Mouse (Mus musculus): ENCODE results near the gene Nfasc.

Gene Nfasc

DNA sequence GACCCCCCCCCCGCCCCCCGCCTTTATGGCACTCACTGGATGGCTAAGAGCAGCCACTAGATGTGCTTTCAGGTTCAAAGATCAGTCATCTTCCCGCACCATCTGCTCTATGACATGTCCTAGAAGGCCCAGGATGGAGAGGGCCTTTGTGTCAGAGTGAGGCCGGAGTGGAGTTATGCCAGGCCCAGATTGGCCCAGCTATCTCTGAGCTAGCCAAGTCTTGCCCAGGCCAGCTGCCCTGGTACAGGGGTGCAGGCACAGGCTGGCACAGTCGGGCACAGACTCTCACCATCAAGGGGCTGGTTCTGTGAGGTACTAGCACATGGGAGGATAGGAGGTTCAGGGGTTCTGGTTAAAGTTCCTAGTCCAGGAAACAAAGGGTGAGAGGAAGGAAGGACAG lies 203.9 kb downstream of the Nfasc start:
- DNase-seq = no peak

DNA sequence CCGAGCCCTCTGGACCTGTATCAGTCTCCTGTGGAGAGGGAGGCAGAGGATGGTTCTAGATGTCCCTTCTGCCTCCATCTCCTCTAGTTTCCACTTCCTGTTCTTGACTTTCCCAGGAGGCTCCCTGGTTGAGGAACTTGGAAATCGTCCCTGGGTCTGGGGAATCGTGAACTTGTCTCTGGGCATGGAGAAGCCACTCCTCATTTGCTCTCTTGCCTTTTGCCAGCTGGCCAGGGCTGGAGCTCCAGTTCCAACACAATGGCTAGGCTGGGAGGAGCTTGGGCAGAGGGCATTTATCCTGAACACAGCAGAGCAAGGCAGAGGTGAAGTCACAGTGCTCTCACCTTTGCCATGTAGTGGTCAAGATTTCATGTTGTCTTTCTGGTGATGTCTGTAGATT lies 205.2 kb downstream of the Nfasc start:
- DNase-seq = no peak

DNA sequence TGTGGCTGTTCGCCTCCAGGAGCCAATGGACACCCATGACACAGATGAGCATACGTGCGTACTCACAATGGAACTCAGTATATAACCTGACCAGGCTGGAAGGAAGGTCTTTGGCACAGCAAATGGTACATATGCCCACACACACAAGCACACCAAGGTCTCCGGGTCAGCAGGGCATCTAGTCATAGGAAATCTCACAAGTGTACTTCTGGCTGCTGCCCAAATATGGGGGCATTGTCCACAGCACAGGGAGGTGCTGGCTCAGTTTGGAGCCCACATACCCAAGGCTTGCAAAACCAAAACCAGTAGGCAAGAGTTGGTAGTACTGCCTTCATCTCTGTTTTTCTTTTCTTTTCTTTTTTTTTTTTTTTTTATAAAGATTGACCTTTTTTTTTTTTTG lies 206.1 kb downstream of the Nfasc start:
- DNase-seq = no peak

DNA sequence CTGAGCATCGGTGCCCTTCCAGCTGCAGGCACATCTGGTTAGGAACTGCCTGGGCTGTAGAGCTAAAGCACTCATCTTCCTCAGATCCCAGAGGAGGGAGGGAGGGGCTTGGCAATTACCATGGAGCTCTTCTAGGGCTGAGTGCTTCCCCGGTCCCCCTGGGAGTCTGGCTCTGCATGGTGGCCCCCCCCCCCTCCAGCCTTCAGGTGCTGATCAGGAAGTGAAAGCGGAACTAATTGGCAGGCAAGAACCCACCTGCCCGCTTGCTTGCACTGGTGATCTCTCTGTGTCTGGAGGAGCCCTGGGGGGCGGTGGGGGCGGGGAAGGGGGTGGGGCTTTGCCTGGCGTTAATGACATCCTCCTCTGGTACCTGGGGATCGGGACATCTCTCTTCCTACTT lies 207.8 kb downstream of the Nfasc start:
- no peak for DNase-seq

DNA sequence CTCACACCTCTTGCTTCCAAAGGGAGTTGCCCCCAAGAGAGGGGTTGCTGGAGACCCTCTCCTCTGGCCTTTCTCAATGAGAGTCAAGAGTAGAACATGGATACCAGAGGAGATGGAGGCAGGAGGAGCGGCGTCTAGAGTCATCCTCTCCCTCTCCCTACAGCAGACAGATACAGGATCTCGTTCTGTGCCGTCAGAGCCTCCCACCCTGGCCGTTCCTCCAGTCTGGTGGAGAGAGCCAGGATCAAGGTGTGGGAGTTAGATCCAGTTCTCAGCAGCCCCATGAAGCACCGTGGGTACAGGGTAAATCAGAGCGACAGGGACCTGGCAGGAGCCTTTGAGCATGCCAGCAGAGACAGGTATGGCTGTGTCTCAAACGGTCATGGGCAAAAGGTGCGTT lies 209.1 kb downstream of the Nfasc start:
- no peak for DNase-seq

DNA sequence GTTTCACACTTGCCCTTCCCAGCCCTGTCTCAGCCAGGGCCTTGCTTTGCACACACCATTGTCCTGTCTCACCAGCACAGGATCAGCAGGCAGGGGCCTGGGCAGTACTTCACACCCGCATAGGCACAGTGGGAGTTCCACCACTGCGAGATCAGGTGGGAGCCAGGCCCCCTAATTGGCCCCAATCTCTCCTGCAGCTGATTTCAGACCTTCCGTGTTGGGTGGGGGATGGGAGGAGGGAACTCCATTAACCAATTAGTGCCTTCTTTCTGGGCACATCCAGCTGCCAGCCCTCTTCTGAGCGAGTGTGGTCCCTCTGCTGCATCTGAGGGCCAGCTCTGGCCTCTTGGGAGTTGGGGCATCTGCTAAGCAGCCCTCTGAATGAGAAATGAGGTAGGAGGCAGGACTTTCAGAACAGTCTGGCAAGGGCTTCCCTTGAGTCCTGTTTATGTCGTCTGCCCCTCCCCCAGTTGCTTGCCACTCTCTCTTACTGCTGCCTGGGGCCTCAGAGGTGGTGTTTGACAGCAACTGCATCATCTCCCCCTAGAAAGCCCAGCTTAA lies 210.9 kb downstream of the Nfasc start:
- no peak for DNase-seq

DNA sequence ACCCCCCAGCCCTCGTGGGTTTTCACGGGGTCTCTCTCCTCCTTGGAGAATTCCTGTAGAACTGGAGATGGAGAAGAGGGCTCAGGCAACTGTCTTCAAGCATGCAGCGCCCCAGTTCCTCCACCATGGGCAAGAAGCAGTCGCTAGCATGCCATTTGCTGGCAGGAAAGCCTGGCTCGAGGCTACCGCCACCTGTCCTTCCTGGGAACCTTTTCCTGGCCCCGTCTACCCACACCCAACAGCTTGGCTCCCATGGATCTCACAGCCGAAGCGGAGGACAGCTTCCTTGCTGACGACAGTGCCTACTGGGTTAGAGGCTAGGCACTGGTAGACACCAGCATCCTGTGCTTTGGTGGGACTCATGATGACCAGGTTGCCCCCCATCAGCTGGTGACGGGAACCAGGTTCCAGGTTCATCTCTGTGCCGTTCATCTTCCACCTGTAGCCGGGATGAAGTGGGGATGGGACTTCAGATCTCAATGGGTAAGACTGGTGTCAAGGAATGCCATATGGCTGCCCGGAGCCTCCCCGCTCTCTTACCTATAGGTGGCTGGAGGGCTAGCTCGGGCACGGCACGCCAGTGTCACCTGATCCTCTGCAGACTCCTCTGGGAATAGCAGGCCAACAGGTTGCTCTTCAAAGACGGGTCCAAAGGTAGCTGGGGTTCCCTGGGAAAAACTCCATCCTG lies 212.8 kb downstream of the Nfasc start:
- DNase-seq = no peak

DNA sequence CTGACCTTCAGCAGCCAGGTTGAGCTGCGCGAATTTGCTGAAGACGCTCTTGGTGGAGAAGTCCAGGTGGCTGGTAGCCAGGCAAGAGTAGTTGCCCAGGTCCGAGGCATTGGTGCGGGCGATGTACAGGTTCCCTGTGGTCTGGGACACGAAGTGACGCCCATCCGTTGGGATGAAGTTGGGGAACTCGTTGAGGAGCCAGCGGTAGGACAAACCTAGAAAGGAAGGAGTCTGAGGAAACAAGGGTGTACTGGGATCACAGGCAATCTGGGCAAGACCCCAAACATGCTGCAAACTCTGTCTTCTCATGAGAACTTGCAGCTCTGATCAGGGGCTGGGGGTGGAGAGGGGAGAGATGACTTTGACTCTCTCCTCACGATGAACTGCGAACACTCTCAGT lies 213.5 kb downstream of the Nfasc start:
- DNase-seq = no peak

DNA sequence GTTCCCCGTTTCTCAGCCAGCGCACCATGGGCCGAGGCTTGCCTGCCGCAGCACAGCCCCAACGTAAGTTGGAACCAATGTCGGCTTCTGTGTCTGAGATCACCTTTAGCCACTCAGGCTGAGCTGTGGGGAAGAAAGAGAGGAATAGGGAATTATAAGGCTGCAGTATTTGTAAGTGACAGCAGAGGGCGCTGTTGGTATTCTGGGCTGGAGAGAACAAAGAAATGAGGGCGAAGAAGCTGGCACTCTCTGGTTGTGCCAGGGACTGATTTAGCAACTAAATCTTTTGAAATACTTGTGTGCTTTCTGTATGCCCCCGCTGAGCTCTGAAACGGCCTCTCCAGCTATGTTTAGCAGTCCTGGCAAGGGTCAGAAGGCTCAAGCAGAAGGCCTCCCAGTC lies 215.8 kb downstream of the Nfasc start:
- peak; percentile 68 for DNase-seq

DNA sequence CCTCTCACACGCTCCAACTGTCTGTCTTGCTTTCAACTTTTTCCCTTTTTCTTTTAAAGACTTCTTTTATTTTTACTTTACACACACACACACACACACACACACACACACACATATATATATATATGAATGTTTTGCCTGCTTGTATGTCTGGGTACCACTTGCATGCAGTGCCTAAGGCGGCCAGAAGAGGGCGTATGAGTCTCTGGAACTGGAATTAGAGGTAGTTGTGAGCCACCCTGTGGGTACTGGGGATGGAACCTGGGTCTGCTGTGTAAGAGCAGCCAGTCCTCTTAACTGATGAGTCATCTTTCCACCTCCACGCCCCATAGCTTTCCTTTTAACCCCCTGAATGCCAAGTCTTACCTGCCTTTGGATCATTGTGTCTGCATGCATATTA lies 217.7 kb downstream of the Nfasc start:
- no peak for DNase-seq

DNA sequence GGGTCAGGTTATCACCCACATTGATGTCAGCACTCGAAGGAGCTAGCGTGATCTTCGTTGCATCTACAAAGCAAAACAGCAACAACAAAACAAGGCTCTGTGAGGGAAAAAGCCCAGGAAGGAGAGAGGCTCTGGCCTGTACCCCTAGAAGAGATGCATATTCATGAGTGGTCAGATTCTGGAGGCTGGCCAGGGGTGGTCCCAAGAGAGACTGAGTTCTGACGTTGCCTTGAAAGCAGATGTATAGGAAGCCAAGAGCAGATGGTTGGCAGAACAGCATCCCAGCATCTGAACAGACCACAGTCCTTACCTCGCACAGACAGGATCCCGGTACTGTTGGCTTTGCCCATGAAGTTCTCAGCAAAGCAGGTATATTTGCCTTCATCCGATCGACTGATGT lies 218.5 kb downstream of the Nfasc start:
- DNase-seq = no peak

DNA sequence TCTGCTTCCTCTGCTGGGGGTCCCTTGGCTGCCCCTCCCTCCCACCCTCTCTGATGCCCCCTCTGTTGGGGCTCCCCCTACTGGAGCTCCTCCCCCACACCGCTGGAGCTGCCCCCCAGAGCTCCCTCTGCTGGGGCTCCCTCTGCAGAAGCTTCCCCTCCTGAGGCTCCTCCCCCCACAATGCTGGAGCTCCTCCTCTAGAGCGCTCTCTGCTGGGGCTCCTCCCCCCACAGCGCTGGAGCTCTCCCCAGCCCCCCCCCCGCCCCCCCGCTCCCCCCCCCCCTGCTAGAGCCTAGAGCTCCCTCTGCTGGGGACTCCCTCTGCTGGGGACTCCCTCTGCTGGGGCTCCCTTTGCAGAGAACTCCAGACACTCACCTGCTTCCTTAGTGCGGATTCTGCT lies 220.8 kb downstream of the Nfasc start:
- peak; percentile 76 for DNase-seq

DNA sequence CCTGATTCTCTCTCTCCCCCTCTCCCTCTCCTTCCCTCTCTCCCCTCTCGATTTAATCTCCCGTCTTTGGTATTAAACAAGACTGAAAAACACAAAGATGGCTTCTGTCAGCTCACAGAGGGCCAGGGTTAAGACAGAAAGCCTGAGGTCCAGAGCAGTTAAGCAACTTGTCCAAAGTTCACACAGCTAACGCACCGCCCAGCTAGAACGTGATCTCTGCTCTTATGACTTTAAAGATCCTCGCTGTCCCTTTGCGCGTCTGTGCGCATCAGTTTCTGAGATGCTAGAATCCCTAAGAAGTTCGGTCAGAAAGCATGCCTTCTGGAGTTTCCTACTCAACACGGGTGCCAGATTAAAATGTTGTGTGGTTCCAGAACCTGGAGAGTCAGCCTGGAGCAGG lies 221.9 kb downstream of the Nfasc start:
- DNase-seq = no peak

DNA sequence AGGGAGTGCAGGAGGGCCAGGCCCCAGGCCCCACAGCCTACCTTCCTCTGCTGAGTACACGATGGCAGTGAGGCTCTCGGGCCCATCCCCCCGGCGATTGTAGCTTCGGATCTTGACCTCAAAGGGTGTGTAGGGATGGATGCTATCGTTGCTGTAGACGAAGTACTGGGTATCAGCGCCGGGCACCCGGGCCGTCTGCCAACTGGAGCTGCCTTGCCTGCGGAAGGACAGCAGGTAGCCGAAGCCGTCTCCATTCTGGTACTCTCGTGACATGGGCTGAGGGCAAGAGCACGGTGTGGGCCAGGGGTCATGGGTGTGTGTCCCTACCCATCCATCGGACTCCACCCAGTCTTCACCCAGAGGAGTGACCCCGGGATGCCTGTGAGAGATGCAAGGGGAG lies 223.0 kb downstream of the Nfasc start:
- DNase-seq = no peak

DNA sequence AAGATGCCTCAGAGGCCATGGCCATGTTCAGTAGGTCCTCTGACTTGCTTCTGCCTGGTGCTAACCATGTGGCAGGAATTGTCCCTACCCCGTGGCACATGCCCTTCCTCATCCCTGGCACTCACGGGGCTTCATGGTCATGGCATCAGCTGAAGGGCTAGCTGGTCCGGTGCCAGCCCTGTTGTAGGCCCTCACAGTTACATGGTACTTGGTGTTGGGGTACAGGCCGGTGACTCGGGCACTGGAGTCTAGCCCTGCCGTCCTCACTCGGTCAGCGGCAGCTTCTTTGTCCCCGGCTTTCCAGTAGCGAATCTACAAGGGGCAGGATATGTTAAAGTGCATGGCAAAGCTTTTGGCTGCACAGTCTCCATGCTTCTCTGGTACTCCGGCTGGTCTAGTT lies 224.8 kb downstream of the Nfasc start:
- no peak for DNase-seq

DNA sequence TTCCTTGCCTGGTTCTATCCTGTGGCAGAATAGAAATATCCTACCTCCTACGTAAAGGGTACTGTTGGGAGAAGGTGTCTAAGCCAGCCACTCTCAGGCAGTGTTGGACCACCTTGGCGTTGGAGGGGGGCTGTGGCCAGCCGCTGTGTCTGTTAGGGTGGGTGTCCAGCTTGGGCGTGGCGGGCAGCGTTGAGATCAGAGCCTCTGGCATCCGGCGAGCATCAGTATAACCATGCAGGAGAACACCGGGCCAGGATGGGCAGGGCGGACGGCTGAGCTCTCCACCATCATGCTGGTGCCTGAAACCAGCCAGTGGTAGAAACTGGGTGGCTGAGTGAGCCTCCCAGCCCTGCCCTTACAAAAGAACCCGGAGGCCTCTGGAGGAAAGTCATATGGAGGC lies 226.3 kb downstream of the Nfasc start:
- DNase-seq = no peak
